Mouse (Mus musculus): Measurements from ENCODE around the gene Trio.

DNA sequence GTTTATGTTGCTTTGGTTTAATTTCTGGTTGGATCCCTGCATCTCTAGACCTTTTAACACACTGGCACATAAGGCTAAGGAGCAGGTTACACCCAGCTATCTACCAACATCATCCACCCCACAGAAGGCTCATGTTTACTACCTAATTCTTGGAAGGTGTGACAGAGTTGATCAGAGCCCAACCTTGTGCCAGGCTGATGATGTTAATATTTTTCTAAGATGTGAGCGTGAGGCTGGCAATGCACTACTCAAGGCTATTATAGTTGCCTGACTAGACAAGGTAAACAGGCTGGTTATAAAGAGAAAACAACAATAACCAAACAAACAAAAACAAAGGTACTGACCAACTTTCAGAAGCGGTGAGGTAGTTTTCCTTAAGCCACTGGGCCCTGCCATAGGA lies 62.1 kb downstream of the Trio start:
- no peak for TF ChIP-seq POLR2A (IDR thresholded peaks at IDR 0.05; ENCODE audit: insufficient read length, low read depth)
- TF ChIP-seq E2F4 (IDR thresholded peaks at IDR 0.05; ENCODE audit: insufficient read depth): no peak
- no peak for TF ChIP-seq MYOD1 (IDR thresholded peaks at IDR 0.05; ENCODE audit: control insufficient read depth in 1 of 3, insufficient read length in 2 of 3, low read depth in 2 of 3)
- no peak for TF ChIP-seq TCF12 (IDR thresholded peaks at IDR 0.05; ENCODE audit: insufficient read depth, poor library complexity, severe bottlenecking)
- no peak for TF ChIP-seq MAX (IDR thresholded peaks at IDR 0.05; ENCODE audit: low read depth)
- TF ChIP-seq USF1 (IDR thresholded peaks at IDR 0.05; ENCODE audit: low read depth): no peak
- no peak for TF ChIP-seq REST (IDR thresholded peaks at IDR 0.05; ENCODE audit: insufficient read depth, insufficient read length)
- TF ChIP-seq POLR2AphosphoS2 (IDR thresholded peaks at IDR 0.05; ENCODE audit: insufficient read length, low read depth): no peak
- no peak for TF ChIP-seq SRF (IDR thresholded peaks at IDR 0.05; ENCODE audit: control insufficient read depth, insufficient read length, low read depth)
- TF ChIP-seq MYOG (IDR thresholded peaks at IDR 0.05; ENCODE audit: control insufficient read depth in 1 of 3, insufficient read depth in 1 of 3, insufficient read length in 2 of 3, low read depth in 2 of 3): no peak
- no peak for TF ChIP-seq CEBPB (IDR thresholded peaks at IDR 0.05; ENCODE audit: insufficient read depth, poor library complexity, severe bottlenecking)
- TF ChIP-seq TCF3 (IDR thresholded peaks at IDR 0.05; ENCODE audit: insufficient read length, low read depth): no peak

Measured in myocyte (in vitro differentiated cells).